Mouse (Mus musculus): ENCODE results near the gene Mreg. TPM values are rescaled to one million over a fixed set of nuclear protein-coding genes. Genes with fewer than 3 reads are reported as not detected.
"Not testable (repeated sequence)": the region's sequence is repeated elsewhere in the genome, so short reads cannot be mapped to it uniquely, and the experiment has no call there.

The Mreg gene
- 10 to 100 TPM; 30.2 to 31.0 TPM for total RNA-seq (2021)

DNA sequence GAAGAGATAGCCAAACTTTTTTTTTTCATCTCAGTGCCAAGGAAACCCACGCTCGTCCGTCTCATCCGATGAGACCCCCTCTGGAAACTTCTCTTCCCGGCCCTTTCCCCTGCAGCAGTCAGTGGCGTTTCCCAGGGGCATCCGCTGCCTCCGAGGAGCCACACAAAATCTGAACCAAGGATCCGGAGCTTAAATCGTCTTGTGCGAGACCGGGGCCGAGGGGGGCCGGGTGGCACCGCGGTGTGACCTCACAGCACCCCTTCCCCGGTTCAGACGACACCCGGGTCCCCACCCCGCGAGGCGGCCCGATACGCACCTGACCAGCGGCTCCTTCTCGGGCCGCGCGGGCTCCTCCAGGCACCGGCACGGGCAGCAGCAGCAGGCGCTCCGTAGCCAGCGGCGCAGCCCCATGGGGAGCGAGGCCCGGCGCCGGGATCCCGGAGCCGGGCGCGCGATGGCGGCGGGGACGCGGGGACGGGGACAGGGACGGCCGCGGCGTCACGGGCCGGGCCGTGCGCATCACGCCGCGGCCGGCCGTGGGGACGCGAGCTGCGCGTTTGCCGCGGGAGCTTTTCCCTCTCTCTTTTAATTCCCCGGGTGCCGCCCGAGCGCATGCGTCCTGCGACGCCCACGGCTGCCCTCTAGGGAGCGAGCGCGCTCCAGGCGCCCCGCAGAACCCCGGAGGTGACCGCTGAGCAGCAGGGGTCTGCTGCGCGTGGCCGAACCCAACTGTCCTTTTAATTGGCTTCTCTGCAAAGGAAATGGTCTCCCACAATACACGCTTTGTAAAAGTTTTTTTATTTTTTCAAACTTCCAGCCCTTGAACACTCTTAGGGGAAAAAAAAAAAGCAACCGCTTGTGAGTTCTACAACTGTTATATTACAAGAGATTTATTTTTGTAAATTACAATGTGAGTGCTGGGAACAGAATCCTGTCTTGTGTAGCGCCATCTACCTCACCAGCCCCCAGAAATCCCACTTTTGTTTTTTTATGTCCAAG is at the start of gene Mreg:
TSS of gene Mreg (minus strand) at position 607 of the 999 bp plus-strand sequence.
- DNase-seq, result peak; percentile 78 to 79
- intact Hi-C loops (cut with DNase I), result no loop called here

DNA sequence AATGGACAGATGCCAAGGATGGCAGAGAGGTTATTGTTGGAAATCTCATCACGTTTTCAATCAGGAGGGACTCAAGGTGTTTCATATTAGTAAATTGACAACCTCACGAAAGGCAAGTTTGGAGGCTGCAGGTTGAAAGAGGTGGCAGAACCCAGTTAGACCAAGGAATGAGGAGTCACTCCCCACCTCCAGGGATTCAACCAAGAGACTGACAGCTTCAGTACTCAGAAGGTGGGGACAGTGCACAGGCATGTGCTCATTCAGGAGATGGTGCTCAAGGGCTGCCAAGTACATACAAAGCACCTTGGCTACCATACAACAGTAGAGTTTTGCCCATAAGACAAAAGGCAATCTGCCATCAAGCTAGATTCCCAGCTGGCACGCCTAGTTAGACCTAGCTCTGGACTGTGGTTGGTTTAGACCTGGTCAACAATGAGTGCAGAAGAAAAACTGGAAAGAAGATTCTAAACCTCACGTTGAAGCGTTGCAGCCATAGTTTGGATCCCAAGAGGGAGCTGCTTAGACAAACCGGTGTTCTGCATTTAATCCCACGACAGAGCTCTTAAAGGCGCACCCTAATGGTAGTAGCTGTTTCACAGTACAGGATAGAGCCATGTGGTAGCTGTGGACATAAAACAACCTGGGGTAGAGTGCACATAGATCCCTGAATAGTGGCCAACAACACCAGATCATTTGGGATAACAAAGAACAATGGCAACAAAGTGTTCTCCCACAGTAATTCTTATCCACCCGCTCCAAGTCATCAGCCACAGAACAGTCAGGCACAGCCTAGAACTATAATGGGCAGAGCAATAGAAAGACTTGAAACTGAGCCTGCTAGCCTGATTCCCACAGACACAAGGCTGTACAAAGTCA is 44.5 kb upstream of the Mreg start:
- DNase-seq, result peak in 1 of 2 experiments; percentile 20
- intact Hi-C loops (cut with DNase I), result loop anchor here (5.0 kb wide), 1 partner anchor 51 kb away; the partner anchor contains the start of gene Xrcc5

DNA sequence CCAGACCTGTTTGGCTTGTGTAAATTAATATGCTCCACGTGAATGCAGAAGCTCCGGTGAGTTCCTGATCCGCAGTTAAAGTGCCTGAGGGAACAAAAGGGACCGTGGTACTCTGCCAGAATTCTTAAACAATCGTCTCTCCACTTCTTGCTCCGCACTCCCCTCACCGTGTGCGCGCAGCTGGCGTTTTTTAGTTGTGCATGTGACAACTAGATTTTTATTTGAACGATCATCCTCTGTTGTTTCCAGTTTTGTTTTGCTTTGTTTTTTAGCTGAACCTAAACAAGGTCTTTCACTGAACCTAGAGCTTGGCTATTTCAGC is 43.7 kb upstream of the Mreg start:
- DNase-seq, result no peak
- intact Hi-C loops (cut with DNase I), result loop anchor here (5.0 kb wide), 1 partner anchor 51 kb away; the partner anchor contains the start of gene Xrcc5

DNA sequence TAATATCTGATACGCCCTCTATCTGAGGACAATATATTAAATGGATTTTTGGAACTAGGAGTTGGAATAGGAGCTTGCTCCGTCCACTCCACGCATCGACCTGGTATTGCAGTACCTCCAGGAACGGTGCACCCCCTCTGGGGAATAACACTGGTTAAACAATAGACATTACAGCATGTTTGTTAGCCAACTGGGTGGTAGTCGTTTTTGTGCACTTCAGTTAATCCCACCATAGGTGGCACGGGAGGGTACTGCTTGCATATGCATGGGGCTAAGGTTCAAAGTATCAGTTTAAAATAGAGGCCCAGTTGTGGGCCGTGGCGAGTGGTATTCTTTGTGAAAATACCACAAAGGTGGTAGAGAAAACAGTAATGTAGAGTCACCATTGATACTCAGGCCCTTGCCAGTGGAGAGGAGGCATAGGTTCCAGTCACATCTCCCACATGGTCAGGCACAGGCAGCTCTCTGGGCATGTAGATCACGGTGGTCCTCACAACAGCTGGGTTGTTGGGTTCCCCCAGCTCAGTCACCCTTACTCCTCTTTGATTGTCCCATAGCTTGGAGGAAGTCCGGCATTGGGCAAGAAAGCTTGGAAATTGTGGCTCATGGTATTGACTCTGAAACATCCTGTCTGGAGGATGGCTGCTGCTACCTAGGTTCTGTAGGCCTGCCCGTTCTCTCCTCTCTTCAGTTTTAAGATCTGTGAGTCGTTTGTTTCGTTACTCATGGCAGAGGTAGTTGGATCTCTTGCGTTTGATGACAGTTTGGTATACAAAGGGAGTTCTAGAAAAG is 43.2 kb upstream of the Mreg start:
- intact Hi-C loops (cut with DNase I), result loop anchor here (5.0 kb wide), 1 partner anchor 52 kb away; the partner anchor contains the start of gene Xrcc5
- DNase-seq, result peak; percentile 62 to 65

DNA sequence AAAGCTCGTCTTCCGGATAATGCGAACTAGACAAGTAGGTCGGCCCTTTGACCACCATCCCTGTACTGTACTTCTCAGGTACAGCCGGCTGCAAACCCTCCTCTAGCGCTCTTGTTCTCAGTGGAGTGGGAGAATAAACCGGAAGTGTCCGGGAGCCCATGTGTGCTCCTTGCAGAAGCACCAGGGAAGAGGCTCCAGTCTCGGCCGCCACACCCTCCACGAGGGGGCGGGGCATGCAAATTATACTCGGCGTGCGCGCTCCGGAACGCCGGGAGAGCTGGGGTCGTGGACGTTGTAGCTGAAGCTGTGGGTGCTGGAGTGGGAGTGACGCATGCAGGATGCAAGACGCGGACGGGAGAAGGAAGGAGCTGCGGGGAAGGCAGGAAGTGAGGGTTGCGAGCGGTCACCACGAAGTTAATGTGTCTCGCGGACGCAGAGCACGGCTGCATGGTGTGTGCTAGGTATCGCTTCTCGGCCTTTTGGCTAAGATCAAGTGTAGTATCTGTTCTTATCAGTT is 42.5 kb upstream of the Mreg start:
- DNase-seq, result peak; percentile 90 to 94
- intact Hi-C loops (cut with DNase I), result loop anchor here (5.0 kb wide), 1 partner anchor 53 kb away; the partner anchor contains the start of gene Xrcc5

DNA sequence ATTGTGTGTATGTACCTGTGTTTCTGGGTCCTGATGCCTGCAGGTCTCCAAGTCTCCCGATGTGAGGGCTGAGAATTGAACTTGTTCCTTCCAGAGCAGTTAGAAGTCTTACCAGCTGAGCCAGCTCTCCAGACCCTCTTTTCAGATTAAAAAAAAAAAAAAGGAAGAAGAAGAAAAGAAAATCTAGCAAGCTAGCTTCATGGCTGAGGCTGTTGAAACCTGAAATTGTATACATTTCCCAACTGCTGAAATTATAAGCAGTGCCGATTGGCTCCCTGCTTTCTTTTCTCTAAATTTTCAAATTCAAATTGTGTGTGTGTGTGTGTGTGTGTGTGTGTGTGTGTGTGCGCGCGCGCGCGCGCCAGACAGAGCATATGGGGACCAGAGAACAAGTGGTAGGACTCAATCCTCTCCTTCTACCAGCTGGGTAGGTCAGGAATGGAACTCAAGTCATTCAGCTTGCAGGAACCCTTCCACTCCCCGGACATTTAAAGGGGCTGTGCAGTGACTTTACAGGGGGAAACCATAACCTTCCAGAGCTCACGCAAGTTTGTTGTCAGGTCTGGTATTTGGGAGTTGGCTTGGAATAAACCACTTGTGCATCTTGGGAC is 41.9 kb upstream of the Mreg start:
- intact Hi-C loops (cut with DNase I), result no loop called here

GRCm38 (mm10) chr1:72251806-72252205 is 39.7 kb upstream of the Mreg start:
- intact Hi-C loops (cut with DNase I), result no loop called here
- no peak for DNase-seq

More for the DNA sequence above, 41.9 kb upstream of the Mreg start:
- peak in 1 of 2 experiments; percentile 30 for DNase-seq

GRCm38 (mm10) chr1:72248226-72248737 is 36.2 kb upstream of the Mreg start:
- intact Hi-C loops (cut with DNase I); DNase-seq: not testable (repeated sequence)

GRCm38 (mm10) chr1:72244317-72245036 is 32.4 kb upstream of the Mreg start:
- intact Hi-C loops (cut with DNase I), result no loop called here

DNA sequence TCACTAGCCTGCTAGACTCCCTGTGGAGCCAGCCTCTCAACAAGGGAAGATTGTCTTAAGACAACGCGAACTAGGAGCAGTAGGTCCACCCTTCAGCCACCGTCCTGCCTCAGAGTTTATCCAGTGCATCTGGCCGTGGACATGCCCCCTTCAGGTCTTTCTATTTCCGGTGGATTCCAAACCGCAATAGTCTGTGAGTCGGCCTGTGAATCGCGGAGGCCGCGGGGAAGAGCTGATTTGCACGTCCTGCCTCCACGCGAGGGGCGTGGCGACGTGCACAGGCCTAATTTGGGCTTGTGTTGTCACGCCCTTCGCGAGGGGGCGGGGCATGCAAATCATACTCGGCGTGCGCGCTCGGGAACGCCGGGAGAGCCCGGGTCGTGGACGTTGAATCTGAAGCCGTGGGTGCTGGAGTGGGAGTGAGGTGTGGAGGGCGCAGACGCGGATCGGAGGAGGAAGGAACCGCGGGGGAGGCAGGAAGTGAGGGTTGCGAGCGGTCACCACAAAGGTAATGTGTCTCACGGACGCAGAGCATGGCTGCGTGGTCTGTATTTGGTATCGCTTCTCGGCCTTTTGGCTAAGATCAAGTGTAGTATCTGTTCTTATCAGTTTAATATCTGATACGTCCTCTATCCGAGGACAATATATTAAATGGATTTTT is 31.7 kb upstream of the Mreg start:
- intact Hi-C loops (cut with DNase I), result no loop called here
- peak; percentile 95 to 97 for DNase-seq

More at GRCm38 (mm10) chr1:72244317-72245036, 32.4 kb upstream of the Mreg start:
- DNase-seq, result peak in 1 of 2 experiments; percentile 47

DNA sequence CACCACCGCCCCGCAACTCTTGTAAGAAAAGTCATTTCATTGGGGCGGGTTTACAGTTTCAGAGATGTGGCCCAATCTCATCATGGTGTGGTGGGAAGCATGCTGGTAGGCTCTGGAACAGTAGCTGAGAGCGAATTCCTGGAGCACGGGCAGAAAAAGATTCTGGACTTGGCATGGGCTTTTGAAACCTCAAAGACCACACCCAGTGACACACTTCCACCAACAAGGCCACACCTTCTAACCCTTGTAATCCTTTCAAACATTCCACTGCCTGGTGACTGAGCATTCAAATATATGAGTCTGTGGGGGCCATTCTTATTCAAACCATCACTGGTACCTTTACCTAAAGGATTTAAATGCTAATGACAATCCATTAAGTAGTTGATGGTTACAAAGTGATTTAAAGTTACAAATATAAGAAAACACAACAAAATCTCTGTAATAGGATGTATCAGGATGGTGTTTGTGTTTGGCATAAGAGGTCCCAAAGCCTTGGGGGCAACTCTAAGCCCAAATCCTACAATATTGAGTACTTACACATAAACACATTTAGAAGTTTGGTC is 30.6 kb upstream of the Mreg start:
- intact Hi-C loops (cut with DNase I), result no loop called here
- DNase-seq, result no peak

DNA sequence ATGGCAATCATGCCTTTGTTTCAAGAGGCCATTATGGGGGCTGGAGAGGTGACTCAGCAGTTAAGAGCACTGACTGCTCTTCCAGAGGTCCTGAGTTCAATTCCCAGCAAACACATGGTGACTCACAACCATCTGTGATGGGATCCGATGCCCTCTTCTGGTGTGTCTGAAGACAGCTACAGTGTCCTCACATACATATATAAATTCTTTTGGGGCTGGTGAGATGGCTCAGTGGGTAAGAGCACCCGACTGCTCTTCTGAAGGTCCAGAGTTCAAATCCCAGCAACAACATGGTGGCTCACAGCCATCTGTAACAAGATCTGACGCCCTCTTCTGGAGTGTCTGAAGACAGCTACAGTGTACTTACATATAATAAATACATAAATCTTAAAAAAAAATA is 27.0 kb upstream of the Mreg start:
- intact Hi-C loops (cut with DNase I); DNase-seq: not testable (repeated sequence)

GRCm38 (mm10) chr1:72238016-72238580 is 26.0 kb upstream of the Mreg start:
- intact Hi-C loops (cut with DNase I), result no loop called here

GRCm38 (mm10) chr1:72237007-72237775 is 25.1 kb upstream of the Mreg start:
- intact Hi-C loops (cut with DNase I), result no loop called here
- peak; percentile 42 to 54 for DNase-seq

More at GRCm38 (mm10) chr1:72238016-72238580, 26.0 kb upstream of the Mreg start:
- no peak for DNase-seq

DNA sequence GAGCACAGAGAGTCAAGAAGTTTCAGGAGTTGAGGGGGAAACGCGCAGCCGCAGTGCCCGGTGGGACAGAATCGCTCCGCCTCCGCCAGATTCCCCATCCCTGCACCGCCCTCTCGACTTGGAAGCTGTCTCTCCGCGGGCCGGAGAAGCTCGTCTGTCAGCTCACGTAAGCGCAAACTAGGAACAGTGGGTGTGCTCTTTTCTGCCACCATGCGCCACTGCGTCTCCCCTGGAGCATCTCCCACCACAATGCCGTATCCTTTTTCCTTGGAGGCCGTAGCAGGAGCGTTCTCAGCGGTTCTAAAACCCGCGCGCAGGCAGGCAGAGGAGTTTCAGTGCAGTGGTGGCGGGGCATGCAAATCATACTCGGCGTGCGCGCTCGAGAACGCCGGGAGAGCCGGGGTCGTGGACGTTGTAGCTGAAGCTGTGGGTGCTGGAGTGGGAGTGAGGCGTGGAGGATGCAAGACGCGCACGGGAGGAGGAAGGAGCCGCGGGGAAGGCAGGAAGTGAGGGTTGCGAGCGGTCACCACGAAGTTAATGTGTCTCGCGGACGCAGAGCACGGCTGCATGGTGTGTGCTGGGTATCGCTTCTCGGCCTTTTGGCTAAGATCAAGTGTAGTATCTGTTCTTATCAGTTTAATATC is 24.4 kb upstream of the Mreg start:
- peak; percentile 86 for DNase-seq
- intact Hi-C loops (cut with DNase I), result not testable (repeated sequence)

- intact Hi-C loops (cut with DNase I); DNase-seq: not testable (repeated sequence)
Observed at GRCm38 (mm10) chr1:72232592-72232991, 20.5 kb upstream of the Mreg start.

Measured in heart, postnatal 10 days (tissue).